Mouse (Mus musculus): Measurements from ENCODE around the gene Cep170b.

Cep170b gene

GRCm38 (mm10) chr12:112720216-112720615, at the start of gene Cep170b:
Cep170b (plus strand) TSS chr12:112720455.
- DNase-seq (ENCODE audit: low spot score in 2 of 2) = no peak

DNA sequence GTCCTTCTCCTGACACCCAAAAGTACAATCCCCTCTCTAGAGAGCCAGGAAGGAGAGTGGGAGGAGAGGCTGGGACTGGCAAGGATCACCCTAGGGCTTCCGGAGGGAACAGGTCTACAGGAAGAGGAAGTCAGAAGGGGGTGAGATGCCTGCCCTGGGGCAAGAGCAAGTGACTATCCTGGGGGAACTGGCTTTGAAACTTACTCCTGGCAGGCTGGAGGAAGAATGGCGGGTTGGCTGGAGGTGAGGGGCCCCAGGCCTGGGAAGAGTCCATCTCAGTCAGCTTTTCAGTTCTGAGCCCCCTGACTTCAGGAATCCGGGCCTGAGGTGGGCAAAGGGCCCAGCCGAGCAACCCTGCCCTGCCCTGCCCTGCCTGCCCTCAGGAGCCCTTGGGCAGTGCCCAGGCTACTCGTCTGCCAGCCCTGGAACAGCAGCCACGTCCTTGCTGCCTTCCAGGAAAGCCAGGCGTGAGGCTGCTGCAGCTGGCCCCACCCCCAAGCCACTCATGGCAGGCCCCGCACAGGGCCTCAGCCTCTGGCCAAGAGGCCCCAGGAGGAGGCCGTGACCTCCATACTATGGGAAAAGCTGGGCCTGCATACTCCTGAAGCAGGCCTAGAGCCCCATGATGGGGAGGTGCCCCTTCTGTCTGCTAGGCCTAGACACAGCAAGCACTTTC, 49.4 kb upstream of the Cep170b start:
- DNase-seq (ENCODE audit: low spot score in 2 of 2) = no peak

GRCm38 (mm10) chr12:112671891-112672290, 48.4 kb upstream of the Cep170b start:
- no peak for DNase-seq (ENCODE audit: low spot score in 2 of 2)

- no peak for DNase-seq (ENCODE audit: low spot score in 2 of 2)
These were observed 47.3 kb upstream of the Cep170b start for GRCm38 (mm10) chr12:112672744-112673575.

GRCm38 (mm10) chr12:112673576-112674091, 46.6 kb upstream of the Cep170b start:
- DNase-seq (ENCODE audit: low spot score in 2 of 2) = no peak

- peak in 1 of 2 experiments; percentile 35 for DNase-seq (ENCODE audit: low spot score in 2 of 2)
These were observed 45.9 kb upstream of the Cep170b start, which contains the start of gene Akt1 for GRCm38 (mm10) chr12:112674132-112675011. Akt1 (minus strand) TSS chr12:112674884.

- DNase-seq (ENCODE audit: low spot score in 2 of 2) = peak; percentile 68 to 78
These were observed 44.8 kb upstream of the Cep170b start for GRCm38 (mm10) chr12:112675245-112676035.

DNA sequence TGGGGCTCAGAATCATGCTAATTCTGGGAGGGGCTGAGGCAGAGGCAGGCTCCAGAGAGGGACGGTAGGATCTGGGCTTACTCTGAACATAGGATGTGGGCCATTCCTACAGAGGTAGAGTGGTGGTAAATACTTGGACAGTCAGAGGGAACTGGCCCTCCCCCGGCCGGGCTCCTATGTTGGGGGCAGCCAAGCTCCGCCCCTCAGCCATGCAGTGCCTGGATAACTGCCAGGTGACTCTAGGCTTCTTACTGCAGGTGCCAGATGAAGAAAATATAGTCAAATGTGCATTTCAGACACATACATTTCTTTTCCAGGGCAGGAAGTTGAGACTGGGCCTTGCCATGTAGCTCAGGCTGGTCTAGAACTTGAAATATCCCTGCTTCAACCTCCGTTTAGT, 43.2 kb upstream of the Cep170b start:
- DNase-seq (ENCODE audit: low spot score in 2 of 2) = no peak

- no peak for DNase-seq (ENCODE audit: low spot score in 2 of 2)
These were observed 42.2 kb upstream of the Cep170b start for GRCm38 (mm10) chr12:112677943-112678554.

- no peak for DNase-seq (ENCODE audit: low spot score in 2 of 2)
These were observed 41.7 kb upstream of the Cep170b start, which contains the start of gene Zbtb42 for GRCm38 (mm10) chr12:112678555-112679026. Zbtb42 (plus strand) TSS chr12:112678828.

GRCm38 (mm10) chr12:112679027-112679996, 40.9 kb upstream of the Cep170b start:
- DNase-seq (ENCODE audit: low spot score in 2 of 2) = no peak

GRCm38 (mm10) chr12:112683351-112683750, 36.9 kb upstream of the Cep170b start:
- DNase-seq (ENCODE audit: low spot score in 2 of 2) = no peak

- DNase-seq (ENCODE audit: low spot score in 2 of 2) = no peak
These were observed 31.8 kb upstream of the Cep170b start for GRCm38 (mm10) chr12:112688458-112688857.

DNA sequence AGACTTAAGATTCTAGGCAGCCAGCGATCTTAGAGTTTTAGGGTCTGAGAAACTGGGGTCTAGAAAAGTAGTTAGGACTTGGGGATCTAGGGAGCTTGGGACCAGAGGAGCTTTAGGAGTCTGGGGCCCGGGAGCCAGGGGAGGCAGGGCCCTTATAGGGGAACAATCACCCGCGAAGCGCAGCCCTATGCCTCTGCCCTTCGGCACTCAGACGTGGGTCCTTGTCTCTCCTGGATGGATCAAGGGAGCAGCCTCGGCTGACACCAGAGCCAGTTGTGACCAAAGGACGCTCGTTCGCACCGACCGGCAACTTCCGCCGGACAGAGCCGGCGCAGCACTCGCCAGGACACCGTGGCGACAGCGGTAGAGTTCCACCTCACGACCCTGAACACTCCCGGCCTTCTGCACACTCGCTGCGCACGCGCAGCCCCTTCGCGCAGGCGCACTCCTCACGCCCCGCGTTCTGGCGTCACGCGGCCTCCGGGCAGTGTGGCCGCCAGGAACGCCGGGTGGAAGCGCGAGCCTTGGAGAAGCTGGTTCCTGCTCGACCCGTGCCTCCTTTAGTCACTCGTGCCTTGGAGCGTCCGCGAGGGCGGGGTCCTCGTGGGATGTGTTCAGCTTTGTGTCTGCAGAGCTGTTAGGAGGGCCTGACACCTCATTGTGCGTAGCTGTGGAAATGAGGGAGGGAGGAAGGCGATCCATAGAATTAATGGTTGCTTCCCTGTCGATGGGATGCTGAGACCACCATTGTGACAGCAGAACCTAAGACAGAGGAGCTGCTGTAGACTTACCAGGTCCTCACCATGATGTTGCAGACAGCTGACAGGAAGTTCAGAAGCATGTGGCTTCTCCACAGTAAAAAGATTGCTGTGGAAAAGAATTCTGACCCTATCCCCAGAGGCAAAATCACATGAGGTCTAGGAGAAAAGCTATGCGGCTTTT, 26.8 kb upstream of the Cep170b start:
- DNase-seq (ENCODE audit: low spot score in 2 of 2) = peak; percentile 79 to 84

GRCm38 (mm10) chr12:112694127-112694475, 26.2 kb upstream of the Cep170b start:
- no peak for DNase-seq (ENCODE audit: low spot score in 2 of 2)

DNA sequence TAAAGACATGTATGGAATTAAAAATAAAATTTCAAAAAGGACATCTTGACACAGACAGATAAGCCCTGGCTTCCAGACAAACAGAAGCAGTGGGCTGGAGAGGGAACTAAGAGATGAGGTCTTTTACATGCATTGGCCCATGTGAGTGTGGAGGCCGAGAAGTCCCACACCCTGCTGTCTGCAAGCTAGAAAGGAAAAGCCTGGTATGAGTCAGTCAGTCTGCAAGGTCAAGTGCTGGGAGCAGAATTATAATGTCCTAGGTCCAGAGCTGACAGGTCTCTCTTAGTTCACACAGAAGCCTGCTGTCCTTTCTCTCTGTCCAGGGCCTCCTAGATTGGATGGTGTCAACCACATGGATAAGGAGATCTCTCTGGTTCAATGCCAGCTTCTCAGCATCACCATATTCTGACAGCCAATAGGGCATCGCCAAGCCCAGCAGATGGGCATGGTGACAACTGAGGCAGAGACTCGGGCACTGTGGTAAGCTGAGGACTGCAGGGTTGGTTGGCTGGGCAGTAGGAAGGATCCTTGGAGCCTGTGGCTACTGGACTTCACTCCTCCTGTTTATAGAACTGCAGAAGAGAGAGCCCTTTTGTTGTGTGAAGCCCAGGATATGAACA, 23.3 kb upstream of the Cep170b start:
- DNase-seq (ENCODE audit: low spot score in 2 of 2) = no peak

- no peak for DNase-seq (ENCODE audit: low spot score in 2 of 2)
These were observed 19.7 kb upstream of the Cep170b start for GRCm38 (mm10) chr12:112700522-112700921.
